Mouse (Mus musculus) frontal cortex, adult 2 months (tissue): Measurements from ENCODE around the gene Fam187a. TPM values are rescaled to one million over a fixed set of nuclear protein-coding genes. Genes with fewer than 3 reads are reported as not detected.
A peak's percentile ranks its signal among the peaks of the same experiment; 100 is the strongest.

Experiments
- DNase-seq, 2 experiments: peaks; one replicate each; pipeline ENCODE4 v3.0.0; 2022; ENCODE audit warnings: low spot score in 1 of 2; ENCODE audit errors: extremely low spot score in 1 of 2
- polyA plus RNA-seq: library from polyadenylated mRNA; depleted of rRNA; stranded (reverse); fragments of >200 nt; gene quantifications from 2 replicates; pipeline ENCODE4 v1.2.3, GENCODE M21; 2012; rRNA removed

The Fam187a gene
- polyA plus RNA-seq, 1 experiment: 0.06 TPM

DNA sequence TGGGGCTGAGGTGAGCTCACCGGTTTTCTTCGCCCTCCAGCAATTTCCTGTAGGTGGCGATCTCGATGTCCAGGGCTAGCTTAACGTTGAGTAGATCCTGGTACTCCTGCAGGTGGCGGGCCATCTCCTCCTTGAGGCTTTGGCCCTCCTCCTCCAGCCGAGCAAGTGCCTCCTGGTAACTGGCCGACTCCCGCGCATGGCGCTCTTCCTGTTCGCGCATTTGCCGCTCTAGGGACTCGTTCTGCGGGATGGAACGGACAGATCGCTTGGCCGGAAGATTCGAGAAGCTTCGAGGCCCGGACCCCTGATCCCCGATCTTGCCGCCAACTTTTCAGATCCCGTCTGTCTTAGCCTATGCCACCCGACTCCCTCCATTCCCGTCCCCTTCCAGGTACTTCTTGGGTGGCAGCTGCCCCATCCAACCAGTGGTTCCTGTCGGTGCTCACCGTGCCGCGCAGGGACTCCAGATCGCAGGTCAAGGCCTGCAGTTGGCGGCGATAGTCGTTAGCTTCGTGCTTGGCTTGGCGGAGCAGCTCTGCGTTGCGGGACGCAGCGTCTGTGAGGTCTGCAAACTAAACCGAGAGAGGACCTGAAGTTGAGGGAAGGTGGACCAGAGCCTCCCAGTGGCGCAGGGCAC is 8.2 kb downstream of the Fam187a start:
- no peak for DNase-seq

DNA sequence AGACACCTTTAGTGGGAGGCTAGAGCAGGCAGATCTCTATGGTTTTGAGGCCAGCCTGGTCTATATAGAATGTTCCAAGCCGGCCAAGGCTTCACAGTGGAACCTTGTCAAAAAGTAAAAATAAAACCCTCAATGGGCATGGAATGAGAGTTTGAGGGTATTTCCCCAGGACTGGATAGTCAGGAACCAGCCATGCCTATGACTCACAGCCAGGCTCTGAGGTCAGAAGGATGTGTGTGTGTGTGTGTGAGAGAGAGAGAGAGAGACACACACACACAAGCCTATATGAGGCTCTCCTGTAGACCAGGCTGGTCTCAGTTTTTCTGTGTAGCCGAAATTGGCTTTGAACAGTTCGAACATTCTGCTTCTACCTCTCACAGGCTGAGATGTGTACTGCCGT is 9.7 kb downstream of the Fam187a start:
- DNase-seq: no peak

DNA sequence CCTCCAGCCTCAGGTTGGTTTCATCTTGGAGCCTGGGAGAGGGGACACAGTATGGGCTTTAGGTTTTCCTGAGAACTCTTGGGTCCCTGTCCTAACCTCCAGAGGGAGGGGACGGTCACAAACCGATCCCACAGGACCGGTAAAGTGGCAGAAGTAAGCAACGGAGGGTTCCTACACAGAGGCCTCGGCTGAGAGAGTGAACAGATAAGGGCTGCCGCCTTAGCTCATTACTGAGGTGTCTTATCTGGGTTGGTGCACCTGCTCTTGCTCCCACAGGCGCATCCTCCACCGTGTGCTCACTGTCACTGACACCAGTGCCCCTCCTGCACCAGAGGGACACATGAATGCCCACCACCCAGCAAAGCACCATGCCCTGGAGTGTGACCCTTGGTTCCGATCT is 10.8 kb downstream of the Fam187a start:
- DNase-seq: no peak

- no peak for DNase-seq
Observed at GRCm38 (mm10) chr11:102896641-102897040, 11.7 kb downstream of the Fam187a start.

GRCm38 (mm10) chr11:102898408-102898807 is 13.4 kb downstream of the Fam187a start:
- DNase-seq: peak in 1 of 2 experiments; percentile 28

DNA sequence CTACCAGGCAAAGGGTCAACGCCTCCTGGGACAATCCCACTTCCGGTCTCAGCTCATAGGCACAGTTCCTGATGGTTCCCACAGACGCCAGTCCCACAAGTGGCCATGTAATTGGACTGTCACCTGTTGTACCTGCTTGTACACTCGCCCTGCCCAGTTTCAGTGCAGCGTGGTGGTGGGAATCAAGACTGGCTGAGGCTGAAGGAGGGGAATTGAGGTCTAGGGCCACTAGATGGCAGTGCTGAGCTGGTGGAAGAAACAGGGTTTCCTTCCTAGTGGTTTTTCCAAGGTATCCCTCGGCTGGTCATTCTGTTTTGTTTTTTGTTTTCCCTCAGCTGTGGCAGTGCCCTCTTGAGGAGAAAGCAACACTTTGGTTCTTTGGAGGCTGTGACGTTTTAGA is 15.8 kb downstream of the Fam187a start, which contains the start of gene Gfap:
Gfap (minus strand) TSS at position 150 of the 400 bp plus-strand sequence.
- DNase-seq: peak; percentile 26 to 88

DNA sequence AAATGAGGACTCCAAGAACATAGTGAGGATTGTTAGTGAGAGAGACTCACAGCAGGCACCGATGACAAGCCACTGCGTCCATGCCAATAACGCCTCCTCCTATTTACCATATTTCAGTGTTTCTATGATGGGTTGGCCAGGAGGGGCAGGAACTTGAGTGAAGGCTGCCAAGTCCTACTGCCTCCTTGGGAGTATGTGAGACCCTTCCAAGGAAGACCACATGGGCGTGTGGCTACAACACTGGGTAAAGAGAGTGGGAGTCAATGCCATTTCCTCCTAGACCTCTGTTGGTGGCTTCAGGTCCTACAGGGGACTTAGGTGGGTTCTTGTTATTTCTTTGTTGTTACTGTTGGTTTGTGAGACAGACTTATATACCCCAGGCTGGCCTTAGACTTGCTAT is 16.2 kb downstream of the Fam187a start:
- DNase-seq: no peak

DNA sequence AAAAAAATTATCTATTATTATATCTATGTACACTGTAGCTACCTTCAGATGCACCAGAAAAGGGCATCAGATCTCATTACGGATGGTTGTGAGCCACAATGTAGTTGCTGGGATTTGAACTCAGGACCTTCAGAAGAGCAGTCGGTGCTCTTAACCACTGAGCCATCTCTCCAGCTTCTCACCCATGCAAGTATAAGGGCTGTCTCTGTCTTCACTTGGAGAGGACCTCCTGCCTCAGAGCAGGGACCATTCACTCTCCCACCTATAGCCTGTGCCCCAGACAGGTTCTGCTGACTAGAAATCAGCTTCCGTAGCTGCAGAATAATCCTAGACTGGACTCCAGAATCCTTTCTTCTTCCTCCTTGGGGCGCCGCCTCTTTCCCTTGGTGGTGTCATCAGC is 17.1 kb downstream of the Fam187a start:
- no peak for DNase-seq

GRCm38 (mm10) chr11:102903654-102904053 is 18.7 kb downstream of the Fam187a start:
- no peak for DNase-seq

DNA sequence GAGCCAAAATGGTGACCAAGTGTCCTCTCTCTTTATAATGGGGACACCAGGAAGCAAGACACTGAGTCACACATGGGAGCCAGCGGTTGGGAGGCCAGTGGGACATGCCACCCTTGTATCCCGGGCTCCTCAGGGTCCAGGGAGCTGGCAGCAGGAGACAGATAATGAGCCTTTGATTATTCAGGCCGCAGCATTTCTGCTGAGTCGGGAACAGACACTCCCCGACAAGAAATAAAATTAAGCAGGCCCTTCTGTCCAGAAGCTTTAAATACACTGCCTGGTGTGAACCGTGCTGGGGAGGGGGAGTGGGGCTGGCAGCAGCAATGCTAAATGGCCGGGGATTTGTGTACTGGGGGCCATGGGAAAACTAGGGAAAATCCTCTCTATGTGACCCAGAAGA is 26.4 kb downstream of the Fam187a start:
- DNase-seq: no peak

GRCm38 (mm10) chr11:102915380-102915779 is 30.4 kb downstream of the Fam187a start:
- DNase-seq: no peak

GRCm38 (mm10) chr11:102918077-102918476 is 33.1 kb downstream of the Fam187a start:
- DNase-seq: no peak

- DNase-seq: no peak
Observed at GRCm38 (mm10) chr11:102921491-102921890, 36.5 kb downstream of the Fam187a start.

- DNase-seq: peak; percentile 89 to 95
Observed at GRCm38 (mm10) chr11:102924557-102925350, 39.8 kb downstream of the Fam187a start, which contains the start of gene Kif18b. Kif18b (minus strand) TSS chr11:102925124.

GRCm38 (mm10) chr11:102925351-102925717 is 40.4 kb downstream of the Fam187a start:
- no peak for DNase-seq

DNA sequence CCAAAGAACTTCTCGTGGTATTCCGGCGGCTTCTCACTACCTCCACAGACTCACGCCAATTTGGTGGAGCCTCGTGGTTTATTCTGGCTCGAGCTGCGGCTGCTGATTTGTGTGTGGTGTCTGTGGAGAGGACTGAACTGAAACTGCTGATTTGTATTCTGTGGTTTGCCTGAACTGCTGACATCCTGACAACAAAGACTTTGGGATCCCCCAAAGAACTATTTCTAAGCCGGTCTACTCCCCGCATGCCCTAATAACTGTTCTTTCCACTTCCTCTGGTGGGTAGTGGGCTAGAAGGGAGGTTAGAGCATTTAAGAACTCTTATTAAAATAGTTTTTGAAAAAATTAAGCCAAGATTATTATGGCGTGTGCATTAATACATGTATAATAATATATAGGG is 45.7 kb downstream of the Fam187a start:
- DNase-seq: no peak

DNA sequence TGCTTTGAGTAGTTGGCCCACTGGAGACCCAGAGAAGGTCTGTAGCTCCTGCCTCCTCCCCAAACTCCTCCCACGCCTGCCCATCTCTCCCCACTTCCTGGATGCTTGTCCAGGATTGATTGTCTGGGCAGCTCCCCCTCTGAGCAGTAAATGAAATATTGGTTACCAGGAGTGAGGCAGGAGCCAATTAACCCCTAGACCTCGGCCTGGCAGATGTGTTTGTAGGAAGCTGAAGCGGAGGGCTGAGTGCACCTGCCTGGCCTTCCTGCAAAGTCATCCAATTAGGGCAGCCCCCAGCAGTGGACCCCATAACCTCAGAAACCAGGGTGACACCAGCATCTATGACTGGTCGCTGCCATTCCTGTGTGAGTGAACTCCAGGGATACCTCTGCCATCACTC is 51.3 kb downstream of the Fam187a start:
- DNase-seq: no peak

Other genes starting within 250 kb of the Fam187a start
- gene Meioc, start 221.5 kb upstream of the Fam187a start, polyA plus RNA-seq: 0.02 TPM in 1 of 2 replicates, not detected in the other
- gene Ccdc43, start 187.4 kb upstream of the Fam187a start, polyA plus RNA-seq: 18.3 and 24.0 TPM in 2 replicates
- 83.8 and 92.2 TPM in 2 replicates for gene Adam11, start 123.7 kb upstream of the Fam187a start, polyA plus RNA-seq
- gene Gjc1, start 65.5 kb upstream of the Fam187a start, polyA plus RNA-seq: 6.9 and 8.1 TPM in 2 replicates
- 10.4 and 11.6 TPM in 2 replicates for gene Higd1b, start 49.3 kb upstream of the Fam187a start, polyA plus RNA-seq
- gene Eftud2, start 4.2 kb upstream of the Fam187a start, polyA plus RNA-seq: 82.0 and 85.4 TPM in 2 replicates
- gene Ccdc103, start 4.0 kb upstream of the Fam187a start, polyA plus RNA-seq: 2.1 and 2.3 TPM in 2 replicates
- gene Gfap, start 15.7 kb downstream of the Fam187a start, polyA plus RNA-seq: 201 and 202 TPM in 2 replicates
- gene Kif18b, start 40.0 kb downstream of the Fam187a start, polyA plus RNA-seq: 0.30 and 0.32 TPM in 2 replicates
- gene C1ql1, start 61.5 kb downstream of the Fam187a start, polyA plus RNA-seq: 20.0 and 24.4 TPM in 2 replicates
- gene Nmt1, start 143.0 kb downstream of the Fam187a start, polyA plus RNA-seq: 78.5 and 81.3 TPM in 2 replicates
- 88.0 and 94.5 TPM in 2 replicates for gene Dcakd, start 143.2 kb downstream of the Fam187a start, polyA plus RNA-seq
- gene Plcd3, start 216.5 kb downstream of the Fam187a start, polyA plus RNA-seq: 12.3 and 13.3 TPM in 2 replicates
- gene Acbd4, start 216.5 kb downstream of the Fam187a start, polyA plus RNA-seq: 38.1 and 44.9 TPM in 2 replicates
- 25.6 and 25.8 TPM in 2 replicates for gene Hexim1, start 231.1 kb downstream of the Fam187a start, polyA plus RNA-seq
- gene Hexim2, start 247.3 kb downstream of the Fam187a start, polyA plus RNA-seq: 11.5 and 14.1 TPM in 2 replicates